Mouse (Mus musculus): ENCODE measurements around the gene Vmn1r212. TPM values are rescaled to one million over a fixed set of nuclear protein-coding genes. Genes with fewer than 3 reads are reported as not detected.

Vmn1r212 gene
- not detected in 2 replicates for polyA plus RNA-seq (2012; rRNA removed)

DNA sequence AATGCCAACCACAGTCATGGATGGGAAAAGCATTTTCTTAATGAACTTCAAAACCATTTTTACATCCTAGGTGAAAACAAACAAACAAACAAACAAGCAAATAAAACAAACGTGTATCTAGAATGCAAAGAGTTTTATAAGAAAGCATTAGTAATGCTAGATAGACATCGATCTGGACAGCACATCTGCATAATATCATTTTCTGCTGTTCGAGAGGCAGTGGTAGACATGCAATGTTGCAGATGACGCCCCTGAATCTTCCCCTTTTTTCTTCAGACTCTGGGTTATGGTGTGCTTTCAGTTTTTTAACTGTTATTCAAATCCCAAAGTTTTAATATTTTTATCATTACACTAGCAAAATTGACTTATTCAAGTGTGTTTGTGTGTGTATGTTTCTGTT is at the start of gene Vmn1r212:
Gene Vmn1r212 (minus strand): TSS at position 101 of the 400 bp plus-strand sequence.

DNA sequence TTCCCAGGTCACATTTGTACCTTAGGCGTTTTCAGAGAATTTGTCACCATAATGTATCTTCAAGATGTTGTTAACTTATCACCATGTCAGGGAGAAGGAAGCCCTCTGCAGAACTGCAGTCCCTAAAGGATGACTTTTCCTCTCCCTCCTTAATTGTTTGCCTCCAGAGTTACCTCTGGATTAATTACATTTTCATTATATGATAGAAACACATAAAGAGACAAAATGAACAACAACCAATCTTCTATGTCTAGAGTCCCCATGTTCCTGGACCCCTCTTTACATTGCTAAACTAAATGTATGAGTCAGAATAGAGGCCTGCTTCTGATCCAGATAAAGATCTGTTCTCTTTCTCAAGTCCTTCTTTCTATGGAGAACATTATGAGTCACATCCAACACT is 26.5 kb downstream of the Vmn1r212 start, which contains the start of gene Vmn1r211:
Gene Vmn1r211 (minus strand): TSS at position 101 of the 400 bp plus-strand sequence.

Other genes starting within 250 kb of the Vmn1r212 start
- not detected in 2 replicates for gene Vmn1r207-ps, start 154.6 kb downstream of the Vmn1r212 start, polyA plus RNA-seq (2012; rRNA removed)
- not detected in 2 replicates for gene Vmn1r208, start 106.8 kb downstream of the Vmn1r212 start, polyA plus RNA-seq (2012; rRNA removed)
- not detected in 2 replicates for gene Vmn1r209, start 74.5 kb downstream of the Vmn1r212 start, polyA plus RNA-seq (2012; rRNA removed)
- gene Vmn1r210, start 52.9 kb downstream of the Vmn1r212 start, polyA plus RNA-seq (2012; rRNA removed) = not detected in 2 replicates
- not detected in 2 replicates for gene Vmn1r211, start 26.6 kb downstream of the Vmn1r212 start, polyA plus RNA-seq (2012; rRNA removed)
- gene Vmn1r213, start 123.5 kb upstream of the Vmn1r212 start, polyA plus RNA-seq (2012; rRNA removed) = not detected in 2 replicates
- gene Vmn1r214, start 146.2 kb upstream of the Vmn1r212 start, polyA plus RNA-seq (2012; rRNA removed) = not detected in 2 replicates
- gene Vmn1r215, start 183.8 kb upstream of the Vmn1r212 start, polyA plus RNA-seq (2012; rRNA removed) = not detected in 2 replicates
- not detected in 2 replicates for gene Vmn1r217, start 234.0 kb upstream of the Vmn1r212 start, polyA plus RNA-seq (2012; rRNA removed)
- gene Vmn1r218, start 248.9 kb upstream of the Vmn1r212 start, polyA plus RNA-seq (2012; rRNA removed) = not detected in 2 replicates